Mouse (Mus musculus) spleen, adult 2 months (tissue): ENCODE data around the gene Nob1.

Experiments used
- CTCF ChIP-seq: fragments of 200-500 bp; IDR thresholded peaks from 2 replicates; pipeline ENCODE4 v1.5.1; 2011; ENCODE audit warnings: mild to moderate bottlenecking, inconsistent platforms; ENCODE audit not compliant: insufficient read depth, insufficient read length, insufficient replicate concordance; ENCODE audit errors: extremely low read depth
- POLR2A ChIP-seq: fragments of 200-500 bp; IDR thresholded peaks from 2 replicates; pipeline ENCODE4 v1.6.1; 2011; ENCODE audit warnings: low read depth, low read length, inconsistent platforms

GRCm38 (mm10) chr8:107384651-107385050 lies 40.2 kb downstream of the Nob1 start:
- TF ChIP-seq CTCF (no peak), POLR2A (no peak)
